Mouse (Mus musculus) cortical plate, adult 2 months (tissue): ENCODE measurements around the gene Fads3.

ENCODE experiments used
- CTCF ChIP-seq: fragments of 200-500 bp; IDR thresholded peaks from 2 replicates; pipeline ENCODE4 v1.5.1; 2011; ENCODE audit warnings: mild to moderate bottlenecking, control low read depth, low read length; ENCODE audit not compliant: insufficient read depth; ENCODE audit errors: extremely low read depth
- POLR2A ChIP-seq: fragments of 200-500 bp; IDR thresholded peaks from 2 replicates; pipeline ENCODE4 v1.6.1; 2011; ENCODE audit warnings: mild to moderate bottlenecking, low read length, control low read depth; ENCODE audit not compliant: insufficient read depth; ENCODE audit errors: extremely low read depth

GRCm38 (mm10) chr19:10100631-10101071, 59.3 kb downstream of the Fads3 start:
- TF ChIP-seq CTCF (no peak), POLR2A (no peak)
